Mouse (Mus musculus): ENCODE results near the gene Nlgn1.
"Not testable (repeated sequence)": the region's sequence is repeated elsewhere in the genome, so short reads cannot be mapped to it uniquely, and the experiment has no call there.

Gene Nlgn1

GRCm38 (mm10) chr3:25606597-25606996 is 725.7 kb downstream of the Nlgn1 start:
- no peak for DNase-seq

GRCm38 (mm10) chr3:25597513-25597912 is 734.7 kb downstream of the Nlgn1 start:
- no peak for DNase-seq

- peak; percentile 9 for DNase-seq
These were observed 756.7 kb downstream of the Nlgn1 start for GRCm38 (mm10) chr3:25575526-25575925.

GRCm38 (mm10) chr3:25574840-25575239 is 757.4 kb downstream of the Nlgn1 start:
- DNase-seq = no peak

GRCm38 (mm10) chr3:25558513-25558912 is 773.7 kb downstream of the Nlgn1 start:
- DNase-seq = not testable (repeated sequence)

GRCm38 (mm10) chr3:25549097-25549496 is 783.2 kb downstream of the Nlgn1 start:
- not testable (repeated sequence) for DNase-seq

- not testable (repeated sequence) for DNase-seq
These were observed 808.0 kb downstream of the Nlgn1 start for GRCm38 (mm10) chr3:25524236-25524635.

GRCm38 (mm10) chr3:25463051-25463450 is 869.2 kb downstream of the Nlgn1 start:
- no peak for DNase-seq

- DNase-seq = no peak
These were observed 875.9 kb downstream of the Nlgn1 start for GRCm38 (mm10) chr3:25456250-25456860.

GRCm38 (mm10) chr3:25452314-25452713 is 879.9 kb downstream of the Nlgn1 start:
- no peak for DNase-seq

GRCm38 (mm10) chr3:25450471-25450870 is 881.8 kb downstream of the Nlgn1 start:
- DNase-seq = no peak

- DNase-seq = no peak
These were observed 882.9 kb downstream of the Nlgn1 start for GRCm38 (mm10) chr3:25449356-25449755.

GRCm38 (mm10) chr3:25447181-25447580 is 885.1 kb downstream of the Nlgn1 start:
- no peak for DNase-seq

- DNase-seq = no peak
These were observed 888.6 kb downstream of the Nlgn1 start for GRCm38 (mm10) chr3:25443657-25444056.

- no peak for DNase-seq
These were observed 889.6 kb downstream of the Nlgn1 start for GRCm38 (mm10) chr3:25442617-25443016.

- DNase-seq = no peak
These were observed 905.3 kb downstream of the Nlgn1 start for GRCm38 (mm10) chr3:25426931-25427330.

GRCm38 (mm10) chr3:25412003-25412402 is 920.3 kb downstream of the Nlgn1 start:
- no peak for DNase-seq

Measured in cerebellum, adult 9-11 months (tissue).